Mouse (Mus musculus): ENCODE results near the gene Zer1.
A peak's percentile ranks its signal among the peaks of the same experiment; 100 is the strongest.

Gene Zer1

GRCm38 (mm10) chr2:30078760-30079159, 45.6 kb downstream of the Zer1 start:
- DNase-seq (ENCODE audit: extremely low read depth, insufficient read length, low spot score): no peak

DNA sequence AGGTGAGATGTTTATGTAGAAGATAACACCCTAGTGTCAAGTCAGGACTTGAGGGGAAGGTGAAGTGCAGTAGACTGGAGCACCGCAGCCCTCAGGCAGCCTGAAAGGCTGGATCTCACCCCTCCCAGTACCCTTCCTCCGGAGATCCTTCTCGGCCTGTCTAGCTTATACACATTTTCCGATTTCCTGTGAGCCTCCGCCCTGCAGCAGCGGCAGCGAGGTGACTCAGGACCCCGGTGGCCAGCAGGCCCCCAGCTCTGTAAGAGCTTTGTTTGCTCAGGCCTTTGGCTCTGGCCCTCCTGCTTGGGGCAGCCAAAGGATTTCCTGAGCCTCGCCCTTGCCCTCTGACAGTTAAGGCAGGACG, 46.1 kb downstream of the Zer1 start:
- DNase-seq (ENCODE audit: extremely low read depth, insufficient read length, low spot score): peak; percentile 77

DNA sequence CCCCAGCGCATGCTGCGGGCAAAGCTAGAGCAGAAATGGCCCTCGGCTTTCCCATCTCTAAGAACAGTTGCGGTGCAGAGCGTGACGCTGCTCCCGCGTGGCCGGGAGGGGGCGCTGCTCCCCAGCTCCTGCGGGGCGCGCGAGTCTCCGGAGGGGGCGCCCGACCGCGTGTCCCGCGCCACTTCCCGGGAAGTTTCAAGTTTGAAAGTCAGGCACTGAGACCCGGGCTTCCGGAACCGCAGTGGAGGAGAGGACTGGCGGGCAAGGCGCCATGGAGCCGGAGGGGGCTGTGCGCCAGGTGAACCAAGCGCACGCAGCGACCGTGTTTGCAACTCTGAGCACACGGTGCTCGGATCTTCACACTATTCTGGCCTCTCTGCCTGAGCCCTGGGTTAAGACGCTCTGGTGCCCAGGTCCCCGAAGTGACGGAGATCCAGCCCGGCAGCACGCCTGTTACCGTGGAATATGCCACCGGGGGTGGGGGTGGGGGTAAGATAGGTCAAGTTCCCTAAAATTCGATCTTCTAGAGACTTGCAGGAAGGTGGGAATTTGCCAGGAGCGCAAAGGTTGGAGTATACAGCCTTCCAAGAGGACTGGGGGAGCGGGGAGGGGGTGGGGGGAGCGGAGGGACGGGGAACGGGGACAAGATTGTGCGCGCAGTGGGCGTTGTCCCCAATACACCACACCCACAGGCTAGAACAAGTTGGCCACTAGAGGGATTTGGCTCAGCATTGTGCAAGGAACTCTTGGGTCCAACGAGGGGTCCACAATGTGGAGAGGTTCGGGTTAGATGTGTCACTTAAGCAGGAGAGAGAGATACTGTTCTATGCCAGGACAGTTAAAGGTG, 46.7 kb downstream of the Zer1 start, which contains the start of gene Pkn3:
Gene Pkn3 (plus strand): TSS at position 183 of the 847 bp plus-strand sequence.
- peak; percentile 93 for DNase-seq (ENCODE audit: extremely low read depth, insufficient read length, low spot score)

- DNase-seq (ENCODE audit: extremely low read depth, insufficient read length, low spot score): no peak
These were observed 47.4 kb downstream of the Zer1 start for GRCm38 (mm10) chr2:30076959-30077358.

DNA sequence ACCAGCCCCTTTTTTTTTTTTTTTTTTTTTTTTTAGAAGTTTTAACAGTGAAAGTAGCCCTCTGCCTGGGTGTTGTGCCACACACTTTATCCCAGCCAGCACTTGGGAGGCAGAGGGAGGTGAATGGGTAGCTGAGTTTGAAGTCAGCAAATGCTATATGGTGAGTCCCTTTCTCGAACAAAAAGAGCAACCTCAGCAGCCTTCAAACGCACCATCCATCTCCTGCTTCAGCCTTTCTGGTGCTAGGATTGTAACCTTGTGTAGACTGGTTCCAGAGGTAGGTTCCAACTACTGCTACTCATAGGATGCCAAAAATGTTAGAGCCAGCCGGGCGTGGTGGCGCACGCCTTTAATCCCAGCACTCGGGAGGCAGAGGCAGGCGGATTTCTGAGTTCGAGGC, 47.9 kb downstream of the Zer1 start:
- no peak for DNase-seq (ENCODE audit: extremely low read depth, insufficient read length, low spot score)

DNA sequence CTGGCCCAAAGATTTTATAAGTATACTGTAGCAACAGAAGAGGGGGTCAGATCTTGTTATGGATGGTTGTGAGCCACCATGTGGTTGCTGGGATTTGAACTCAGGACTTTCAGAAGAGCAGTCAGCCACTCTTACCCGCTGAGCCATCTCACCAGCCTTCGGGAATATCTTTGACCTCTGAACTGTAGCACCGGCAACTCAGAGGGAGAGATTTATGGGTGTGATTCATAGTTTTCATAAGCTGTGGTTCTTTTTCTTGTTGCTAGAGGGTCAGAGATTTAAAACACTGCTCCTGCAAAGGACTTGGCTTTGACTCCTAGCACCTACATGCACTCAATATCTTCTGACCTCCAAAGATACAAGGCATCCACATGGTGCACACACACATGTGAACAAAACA, 48.8 kb downstream of the Zer1 start:
- DNase-seq (ENCODE audit: extremely low read depth, insufficient read length, low spot score): no peak

DNA sequence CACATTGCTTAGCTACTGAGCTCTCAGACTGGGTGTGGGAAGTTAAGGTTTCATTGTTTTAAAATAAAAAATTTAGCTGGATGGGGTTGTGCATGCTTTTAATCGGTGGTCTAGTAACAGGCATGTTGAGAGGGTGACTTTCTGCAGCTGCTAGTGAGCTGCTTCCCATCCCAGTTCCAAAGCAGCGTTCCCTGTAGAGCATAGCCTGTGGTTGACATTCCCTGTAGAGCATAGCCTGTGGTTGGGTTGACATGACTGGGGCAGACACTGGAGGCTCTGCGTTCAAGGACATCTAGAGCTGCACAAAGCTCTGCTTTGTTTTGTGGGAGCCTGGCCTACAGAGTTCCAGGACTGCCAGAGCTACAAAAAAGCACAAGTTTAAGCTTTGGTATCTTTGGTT, 51.1 kb downstream of the Zer1 start:
- no peak for DNase-seq (ENCODE audit: extremely low read depth, insufficient read length, low spot score)

- DNase-seq (ENCODE audit: extremely low read depth, insufficient read length, low spot score): no peak
These were observed 51.5 kb downstream of the Zer1 start for GRCm38 (mm10) chr2:30072875-30073274.

DNA sequence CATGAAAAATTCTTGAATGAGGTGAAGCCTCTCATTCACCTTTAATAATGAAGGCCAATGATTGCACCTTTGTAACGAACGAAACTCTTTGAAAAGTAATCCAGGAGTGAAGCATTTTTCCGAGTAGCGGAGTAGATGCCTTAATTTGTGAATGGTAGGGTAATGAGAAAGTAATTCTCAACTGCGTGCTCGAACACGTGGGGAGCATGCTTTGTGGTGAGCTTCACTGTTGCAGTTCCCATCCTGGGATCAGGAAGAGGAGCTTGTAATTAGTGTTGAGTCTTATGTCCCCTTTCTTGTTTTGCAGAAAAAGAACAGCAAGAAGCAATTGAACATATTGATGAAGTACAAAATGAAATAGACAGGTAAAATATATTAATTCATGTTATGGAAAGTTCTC, 56.4 kb downstream of the Zer1 start:
- DNase-seq (ENCODE audit: extremely low read depth, insufficient read length, low spot score): no peak

GRCm38 (mm10) chr2:30067031-30067888, 57.1 kb downstream of the Zer1 start:
- DNase-seq (ENCODE audit: extremely low read depth, insufficient read length, low spot score): peak; percentile 54

DNA sequence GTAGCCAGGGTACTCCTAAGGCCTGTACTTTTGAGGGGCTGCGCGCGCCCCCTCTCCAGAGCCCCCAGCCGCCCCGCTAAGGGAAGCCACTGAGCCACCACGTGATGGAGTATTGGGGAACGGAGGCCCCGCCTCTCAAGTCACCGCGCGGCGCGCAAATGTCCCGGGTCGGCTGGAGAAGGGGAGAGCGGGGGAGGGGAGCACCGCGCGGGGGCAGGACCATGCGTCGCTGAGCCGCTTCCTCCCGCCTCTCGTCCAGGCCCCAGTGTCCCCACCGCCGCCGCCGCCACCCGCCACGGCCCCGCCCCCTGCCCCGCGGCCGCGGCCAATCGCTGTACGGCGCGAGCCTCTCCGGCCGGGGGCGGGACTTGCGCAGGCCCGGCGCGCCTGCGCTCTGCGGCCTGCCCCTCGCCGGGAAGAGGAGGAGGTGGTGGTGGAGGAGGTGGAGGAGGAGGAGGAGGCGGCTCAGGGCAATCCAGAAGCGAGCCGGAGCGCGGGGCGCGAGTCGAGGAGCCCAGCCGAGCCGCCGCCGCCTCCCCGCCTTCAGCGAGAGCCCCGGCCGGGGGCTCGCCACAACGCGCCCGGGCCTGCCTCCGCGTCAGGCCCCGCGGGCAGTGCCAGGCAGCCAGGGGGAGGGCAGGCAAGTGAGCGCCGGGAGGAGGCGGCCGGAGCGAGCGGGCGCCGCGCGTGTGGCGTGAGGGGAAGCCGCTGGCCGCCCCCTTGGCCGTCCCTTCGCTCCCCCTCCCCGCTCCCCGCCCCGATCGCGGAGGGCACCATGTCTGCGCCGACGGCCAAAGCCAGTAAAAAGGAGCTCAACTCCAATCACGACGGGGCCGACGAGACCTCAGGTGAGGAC, 58.1 kb downstream of the Zer1 start:
- peak; percentile 95 for DNase-seq (ENCODE audit: extremely low read depth, insufficient read length, low spot score)

- no peak for DNase-seq (ENCODE audit: extremely low read depth, insufficient read length, low spot score)
These were observed 60.1 kb downstream of the Zer1 start for GRCm38 (mm10) chr2:30064298-30064697.

DNA sequence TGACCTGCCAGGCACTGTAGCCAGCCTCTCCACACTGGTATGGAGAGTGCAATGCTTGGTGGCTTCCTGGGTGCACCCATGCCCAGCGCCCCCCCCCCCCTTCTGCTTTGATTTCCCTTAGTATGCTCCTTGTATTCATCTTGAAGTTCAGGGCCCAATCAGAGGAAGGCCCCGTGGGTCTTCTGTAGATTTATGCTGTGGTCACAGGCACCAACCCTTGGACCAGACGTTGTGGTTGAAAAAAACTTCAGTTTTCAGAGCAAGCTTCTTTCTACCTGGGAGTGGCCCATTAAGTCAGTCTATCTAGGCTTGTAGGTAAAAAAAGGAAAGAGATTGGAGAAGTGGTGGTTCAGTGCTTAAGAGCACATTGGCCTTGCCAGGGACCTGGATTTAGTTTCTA, 60.6 kb downstream of the Zer1 start:
- peak; percentile 40 for DNase-seq (ENCODE audit: extremely low read depth, insufficient read length, low spot score)

DNA sequence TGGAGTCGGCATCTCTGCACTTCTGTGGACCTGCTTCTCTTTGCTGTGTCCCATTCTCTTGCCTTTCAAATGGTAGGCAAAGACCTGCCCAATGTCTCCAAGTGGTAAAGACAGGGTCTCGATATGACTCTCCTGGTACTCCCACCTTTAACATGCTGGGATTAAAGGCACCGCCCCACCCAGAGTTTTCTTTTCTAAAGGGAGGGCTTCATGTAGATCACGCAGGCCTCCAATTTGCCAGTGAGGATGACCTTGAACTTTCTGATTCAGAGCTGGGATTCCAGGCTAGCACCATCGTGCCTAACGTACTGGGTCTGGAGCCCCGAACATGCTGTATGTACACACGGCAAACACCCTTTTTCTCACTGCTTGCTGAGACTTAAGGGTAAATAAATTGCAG, 61.1 kb downstream of the Zer1 start:
- no peak for DNase-seq (ENCODE audit: extremely low read depth, insufficient read length, low spot score)

DNA sequence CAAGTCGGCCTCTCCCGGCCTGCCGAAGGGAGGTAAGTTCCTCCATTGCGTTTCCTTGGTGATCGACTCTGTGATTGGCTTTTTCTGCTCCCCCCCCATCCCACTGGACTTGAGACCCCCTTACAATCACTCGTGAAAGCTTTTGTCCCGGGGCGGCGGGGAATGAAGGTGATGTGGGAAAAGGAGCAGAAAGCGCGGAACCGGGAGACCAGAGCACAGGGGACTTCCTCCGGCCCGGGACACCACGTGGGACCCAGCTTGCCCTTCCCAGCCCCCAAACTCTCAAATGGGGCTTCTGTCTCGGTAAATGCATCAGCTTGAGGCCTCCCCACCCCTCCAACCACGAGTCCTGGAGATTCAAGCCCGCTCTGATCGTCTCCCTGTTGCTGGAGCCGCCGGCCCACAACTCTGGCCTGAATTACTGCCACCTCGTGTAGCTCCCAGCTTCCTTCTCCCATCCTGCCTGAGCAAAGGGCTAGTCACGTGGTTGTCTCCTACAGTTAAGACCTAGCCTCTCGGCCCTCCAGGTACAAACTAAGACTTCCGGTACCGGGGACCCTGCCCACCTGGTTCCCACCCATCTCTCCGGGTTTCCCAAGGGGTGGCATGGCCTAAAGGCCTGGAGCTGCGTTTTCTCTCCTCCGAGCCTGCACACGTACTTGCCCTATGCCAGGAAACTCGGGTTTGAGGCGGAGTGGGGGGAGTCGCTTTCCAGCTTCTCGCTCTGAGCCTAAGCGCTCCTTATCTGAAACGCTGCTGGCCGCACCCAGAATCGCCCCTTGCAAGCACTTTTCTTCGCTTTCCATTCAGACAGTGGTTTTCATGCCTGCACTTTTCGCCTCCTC, 61.9 kb downstream of the Zer1 start:
- DNase-seq (ENCODE audit: extremely low read depth, insufficient read length, low spot score): peak; percentile 91

DNA sequence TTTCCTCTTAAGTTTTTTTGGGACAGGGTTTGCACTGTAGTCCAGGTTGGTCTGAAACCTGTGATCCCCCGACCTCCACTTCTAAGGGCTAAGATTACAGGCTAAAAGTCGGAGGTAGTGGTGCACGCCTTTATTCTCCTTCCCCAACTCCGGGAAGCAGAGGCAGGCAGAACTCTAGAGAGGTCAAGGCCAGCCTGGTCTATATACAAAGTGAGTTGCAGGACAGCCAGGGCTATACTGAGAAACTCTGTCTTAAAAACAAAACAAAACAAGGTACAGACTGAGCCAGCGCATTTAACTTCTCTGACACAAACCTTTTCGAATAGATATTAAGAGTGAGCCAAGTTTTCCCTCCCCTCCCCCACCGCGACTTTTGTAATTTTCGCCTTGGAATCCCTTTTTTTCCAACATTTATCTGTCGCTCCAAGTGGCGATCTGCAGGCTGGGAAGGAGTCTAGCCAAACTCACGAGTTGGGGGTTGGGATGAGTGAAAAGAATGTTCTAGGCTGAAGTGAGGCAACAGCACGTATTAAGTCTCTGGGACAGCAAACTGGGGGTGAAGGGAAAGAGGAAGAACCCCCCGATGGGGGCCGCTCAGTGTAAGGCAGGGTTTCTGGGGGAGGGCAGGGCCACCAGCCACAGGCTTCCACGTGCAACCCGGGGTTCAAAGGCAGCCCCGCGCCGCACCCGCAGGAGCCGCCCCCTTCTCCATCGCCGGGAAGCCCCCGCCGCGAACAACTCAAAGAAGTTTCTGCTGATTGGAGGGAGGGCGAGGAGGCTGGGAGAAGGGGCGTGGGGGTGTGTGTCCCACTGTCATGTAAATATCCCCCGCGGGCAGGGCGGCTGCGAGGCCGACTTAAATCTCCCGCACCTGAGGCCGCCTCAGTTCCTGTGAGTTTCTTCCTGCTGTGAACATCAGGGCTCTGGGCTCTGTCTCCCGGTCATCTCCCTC, 62.9 kb downstream of the Zer1 start:
- peak; percentile 80 for DNase-seq (ENCODE audit: extremely low read depth, insufficient read length, low spot score)

- no peak for DNase-seq (ENCODE audit: extremely low read depth, insufficient read length, low spot score)
These were observed 66.0 kb downstream of the Zer1 start for GRCm38 (mm10) chr2:30058418-30058817.

- DNase-seq (ENCODE audit: extremely low read depth, insufficient read length, low spot score): no peak
These were observed 67.0 kb downstream of the Zer1 start, which contains the start of gene Set for GRCm38 (mm10) chr2:30057223-30057904. Gene Set, plus strand, starts transcription at chr2:30057378.
